Mouse (Mus musculus) thymus, adult 2 months (tissue): Measurements from ENCODE around the gene Gucy2f.

Source experiments
- CTCF ChIP-seq: fragments of 200-500 bp; IDR thresholded peaks from 2 replicates; pipeline ENCODE4 v1.5.1; 2012; ENCODE audit warnings: mild to moderate bottlenecking, control low read depth, low read length, moderate library complexity, borderline replicate concordance; ENCODE audit not compliant: control insufficient read depth, poor library complexity, insufficient read depth; ENCODE audit errors: extremely low read depth
- POLR2A ChIP-seq: fragments of 200-500 bp; IDR thresholded peaks from 2 replicates; pipeline ENCODE4 v1.6.1; 2012; ENCODE audit warnings: mild to moderate bottlenecking, low read length, control low read depth, moderate library complexity; ENCODE audit not compliant: control insufficient read depth, poor library complexity, insufficient read depth; ENCODE audit errors: extremely low read depth

- TF ChIP-seq POLR2A (no peak), CTCF (no peak)
These were observed 49.1 kb upstream of the Gucy2f start for GRCm38 (mm10) chrX:142245682-142246327.
